Mouse (Mus musculus) MEL (cell line): ENCODE results near the gene Sf3b5. TPM values are rescaled to one million over a fixed set of nuclear protein-coding genes. Genes with fewer than 3 reads are reported as not detected.

ENCODE experiments used
- DNase-seq: peaks from one replicate; pipeline ENCODE4 v3.0.0; 2011; ENCODE audit warnings: low read depth, low spot score
- H3K27ac ChIP-seq: 2 replicates; pipeline ENCODE4 v1.5.1; 2012; ENCODE audit warnings: low read depth, mild to moderate bottlenecking, control low read depth, low read length, moderate library complexity; ENCODE audit not compliant: control insufficient read depth
- H3K27me3 ChIP-seq, 2 experiments: fragments of 150-350 bp in 1 of 2; sonication (generic) in 1 of 2; 2 replicates each; pipeline ENCODE4 v1.6.1; 2012; ENCODE audit warnings: low read length in 2 of 2, mild to moderate bottlenecking in 2 of 2, improper control_type of control experiment in 1 of 2, moderate library complexity in 1 of 2; ENCODE audit not compliant: insufficient read depth in 2 of 2, control insufficient read depth in 1 of 2
- H3K36me3 ChIP-seq, 2 experiments: 2 replicates each; pipeline ENCODE4 v1.6.1; 2012 to 2014; ENCODE audit warnings: low read length in 2 of 2, improper control_type of control experiment in 1 of 2, inconsistent platforms in 1 of 2, mild to moderate bottlenecking in 1 of 2; ENCODE audit not compliant: insufficient read depth in 2 of 2, control insufficient read depth in 1 of 2
- H3K4me1 ChIP-seq, 2 experiments: fragments of 150-350 bp in 1 of 2; sonication (generic) in 1 of 2; 2 replicates each; pipeline ENCODE4 v1.6.1; 2012; ENCODE audit warnings: low read length in 2 of 2, improper control_type of control experiment in 1 of 2, mild to moderate bottlenecking in 1 of 2; ENCODE audit not compliant: insufficient read depth in 2 of 2, control insufficient read depth in 1 of 2
- H3K4me3 ChIP-seq, 2 experiments: fragments of 150-350 bp in 1 of 2; sonication (generic) in 1 of 2; 2 replicates each; pipeline ENCODE4 v1.5.1; 2012; ENCODE audit warnings: low read depth in 2 of 2, low read length in 2 of 2, mild to moderate bottlenecking in 2 of 2, moderate library complexity in 2 of 2, control low read depth in 1 of 2, improper control_type of control experiment in 1 of 2; ENCODE audit not compliant: control insufficient read depth in 1 of 2, insufficient read depth in 1 of 2
- H3K79me2 ChIP-seq: 2 replicates; pipeline ENCODE4 v1.6.1; 2012; ENCODE audit warnings: mild to moderate bottlenecking, low read length, moderate library complexity; ENCODE audit not compliant: control insufficient read depth, poor library complexity, insufficient read depth
- H3K9ac ChIP-seq: 2 replicates; pipeline ENCODE4 v1.6.1; 2012; ENCODE audit warnings: low read depth, mild to moderate bottlenecking, control low read depth, low read length, moderate library complexity; ENCODE audit not compliant: control insufficient read depth, poor library complexity, severe bottlenecking
- H3K9me3 ChIP-seq: fragments of 150-350 bp; sonication (generic); replicated peaks from 2 replicates; pipeline ENCODE4 v1.6.1; 2012; ENCODE audit warnings: mild to moderate bottlenecking, low read length, improper control_type of control experiment, moderate library complexity; ENCODE audit not compliant: insufficient read depth
- CHD1 ChIP-seq: IDR thresholded peaks from 2 replicates; pipeline ENCODE4 v1.6.1; 2012; ENCODE audit warnings: low read depth, mild to moderate bottlenecking, inconsistent platforms, low read length, improper control_type of control experiment
- CHD2 ChIP-seq: IDR thresholded peaks from 2 replicates; pipeline ENCODE4 v1.6.1; 2011; ENCODE audit warnings: low read length, improper control_type of control experiment
- CTCF ChIP-seq, 3 experiments: IDR thresholded peaks in 2 of 3; conservative IDR thresholded peaks in 1 of 3; 2 replicates each; pipeline ENCODE4 v1.5.1; 2011 to 2012; ENCODE audit warnings: low read length in 3 of 3, low read depth in 2 of 3, mild to moderate bottlenecking in 2 of 3, improper control_type of control experiment in 1 of 3, inconsistent platforms in 1 of 3, mixed read lengths in 1 of 3, moderate library complexity in 1 of 3; ENCODE audit not compliant: control insufficient read depth in 1 of 3, insufficient read depth in 1 of 3, poor library complexity in 1 of 3, severe bottlenecking in 1 of 3
- ELF1 ChIP-seq: IDR thresholded peaks from 2 replicates; pipeline ENCODE4 v1.6.1; 2014; ENCODE audit warnings: low read depth, mild to moderate bottlenecking, inconsistent platforms, low read length, improper control_type of control experiment, moderate library complexity
- EP300 ChIP-seq, 2 experiments: IDR thresholded peaks; 2 replicates each; pipeline ENCODE4 v1.6.1; 2011; ENCODE audit warnings: improper control_type of control experiment in 2 of 2, low read length in 2 of 2, low read depth in 1 of 2, mild to moderate bottlenecking in 1 of 2
- HCFC1 ChIP-seq: IDR thresholded peaks from 2 replicates; pipeline ENCODE4 v1.6.1; 2012; ENCODE audit warnings: low read depth, mild to moderate bottlenecking, inconsistent platforms, low read length, improper control_type of control experiment, moderate library complexity
- KAT2A ChIP-seq: conservative IDR thresholded peaks from 2 replicates; pipeline ENCODE4 v1.6.1; 2012; ENCODE audit warnings: low read depth, low read length, improper control_type of control experiment, inconsistent platforms
- MAFK ChIP-seq: IDR thresholded peaks from 2 replicates; pipeline ENCODE4 v1.6.1; 2011; ENCODE audit warnings: low read depth, mild to moderate bottlenecking, low read length, improper control_type of control experiment, borderline replicate concordance
- MAX ChIP-seq: IDR thresholded peaks from 2 replicates; pipeline ENCODE4 v1.6.1; 2011; ENCODE audit warnings: low read length, improper control_type of control experiment
- MAZ ChIP-seq: IDR thresholded peaks from 2 replicates; pipeline ENCODE4 v1.6.1; 2012; ENCODE audit warnings: low read depth, mild to moderate bottlenecking, inconsistent platforms, low read length, improper control_type of control experiment
- MXI1 ChIP-seq: IDR thresholded peaks from 2 replicates; pipeline ENCODE4 v1.6.1; 2011; ENCODE audit warnings: mild to moderate bottlenecking, low read depth, low read length, improper control_type of control experiment
- MYB ChIP-seq: IDR thresholded peaks from 2 replicates; pipeline ENCODE4 v1.6.1; 2011; ENCODE audit warnings: mild to moderate bottlenecking, low read depth, low read length, improper control_type of control experiment
- MYC ChIP-seq: IDR thresholded peaks from 2 replicates; pipeline ENCODE4 v1.6.1; 2011; ENCODE audit warnings: low read depth, mild to moderate bottlenecking, low read length, improper control_type of control experiment, moderate library complexity
- NELFE ChIP-seq: IDR thresholded peaks from 2 replicates; pipeline ENCODE4 v1.6.1; 2011; ENCODE audit warnings: low read depth, low read length, improper control_type of control experiment
- POLR2A ChIP-seq, 2 experiments: IDR thresholded peaks; 2 replicates each; pipeline ENCODE4 v1.6.1; 2011 to 2012; ENCODE audit warnings: low read length in 2 of 2, mild to moderate bottlenecking in 2 of 2, control low read depth in 1 of 2, improper control_type of control experiment in 1 of 2, low read depth in 1 of 2, moderate library complexity in 1 of 2; ENCODE audit not compliant: control insufficient read depth in 1 of 2, insufficient read depth in 1 of 2, poor library complexity in 1 of 2
- POLR2AphosphoS2 ChIP-seq: IDR thresholded peaks from 2 replicates; pipeline ENCODE4 v1.6.1; 2011; ENCODE audit warnings: low read length, improper control_type of control experiment
- RAD21 ChIP-seq: IDR thresholded peaks from 2 replicates; pipeline ENCODE4 v1.6.1; 2011; ENCODE audit warnings: mild to moderate bottlenecking, low read depth, low read length, improper control_type of control experiment
- RCOR1 ChIP-seq: IDR thresholded peaks from 2 replicates; pipeline ENCODE4 v1.6.1; 2012; ENCODE audit warnings: low read depth, mild to moderate bottlenecking, inconsistent platforms, low read length, improper control_type of control experiment
- SIN3A ChIP-seq: IDR thresholded peaks from 2 replicates; pipeline ENCODE4 v1.6.1; 2012; ENCODE audit warnings: low read length, improper control_type of control experiment, inconsistent platforms
- SMC3 ChIP-seq: IDR thresholded peaks from 2 replicates; pipeline ENCODE4 v1.6.1; 2011; ENCODE audit warnings: low read depth, low read length, improper control_type of control experiment
- TAL1 ChIP-seq: IDR thresholded peaks from 2 replicates; pipeline ENCODE4 v1.6.1; 2012; ENCODE audit warnings: mild to moderate bottlenecking, inconsistent platforms, low read length, moderate library complexity, mixed read lengths
- TBP ChIP-seq: IDR thresholded peaks from 2 replicates; pipeline ENCODE4 v1.8.0; 2011; ENCODE audit warnings: low read depth, low read length, improper control_type of control experiment
- TCF12 ChIP-seq: IDR thresholded peaks from 2 replicates; pipeline ENCODE4 v1.6.1; 2014; ENCODE audit warnings: low read depth, mild to moderate bottlenecking, inconsistent platforms, low read length, improper control_type of control experiment, moderate library complexity
- USF2 ChIP-seq, 2 experiments: IDR thresholded peaks; 2 replicates each; pipeline ENCODE4 v1.6.1; 2011 to 2012; ENCODE audit warnings: improper control_type of control experiment in 2 of 2, low read length in 2 of 2, borderline replicate concordance in 1 of 2, inconsistent platforms in 1 of 2, low read depth in 1 of 2, mild to moderate bottlenecking in 1 of 2; ENCODE audit not compliant: insufficient read depth in 1 of 2
- ZC3H11A ChIP-seq: IDR thresholded peaks from 2 replicates; pipeline ENCODE4 v1.6.1; 2012; ENCODE audit warnings: low read depth, mild to moderate bottlenecking, inconsistent platforms, low read length, improper control_type of control experiment
- ZNF384 ChIP-seq: IDR thresholded peaks from 2 replicates; pipeline ENCODE4 v1.6.1; 2012; ENCODE audit warnings: low read depth, mild to moderate bottlenecking, inconsistent platforms, low read length, improper control_type of control experiment
- polyA plus RNA-seq, 2 experiments: library from polyadenylated mRNA; stranded (reverse) in 1 of 2; unstranded in 1 of 2; fragments of >175 nt in 1 of 2; fragments of >200 nt in 1 of 2; gene quantifications; 2 replicates each; pipeline versions ENCODE4 v1.2.1 to v1.2.4; 2012; ENCODE audit warnings: low replicate concordance in 2 of 2, low read depth in 1 of 2; ENCODE audit not compliant: insufficient read length in 2 of 2, insufficient read depth in 1 of 2, missing spikeins in 1 of 2
- total RNA-seq: library from RNA; depleted of rRNA; stranded (reverse); fragments of 300-350 nt; gene quantifications from 2 replicates; pipeline ENCODE4 v1.2.3, GENCODE M21; 2012

The Sf3b5 gene
- total and polyA plus RNA-seq, 3 experiments: 16.6 to 57.4 TPM; not detected in 1

GRCm38 (mm10) chr10:12981071-12981470 lies 24.1 kb upstream of the Sf3b5 start:
- Histone ChIP-seq H3K27me3 (no peaks in the 10 kb centered on the region), H3K9ac (no peak overlapping the region), H3K9me3 (no peaks in the 10 kb centered on the region), H3K79me2 (no peaks in the 10 kb centered on the region), H3K4me3 (no peak overlapping the region), H3K27ac (no peak overlapping the region), H3K4me1 (peaks cover 11% of the 10 kb centered on the region in 2 experiments), H3K36me3 (peaks cover 0 to 11% of the 10 kb centered on the region in 2 experiments; a peak in 2 of 4 replicates)
- no peak for TF ChIP-seq CHD1
- TF ChIP-seq ZNF384: no peak
- no peak for TF ChIP-seq TCF12
- no peak for TF ChIP-seq RCOR1
- no peak for TF ChIP-seq EP300 (IDR thresholded peaks at IDR 0.05; ENCODE audit: low read depth in 1 of 2, low read length in 2 of 2)
- no peak for TF ChIP-seq MXI1
- no peak for TF ChIP-seq MAZ
- no peak for TF ChIP-seq MAFK
- no peak for TF ChIP-seq HCFC1
- TF ChIP-seq MYC: no peak
- no peak for TF ChIP-seq TAL1
- TF ChIP-seq MYB: no peak
- no peak for TF ChIP-seq RAD21
- TF ChIP-seq CHD2: no peak
- no peak for TF ChIP-seq MAX
- TF ChIP-seq SMC3: no peak
- no peak for DNase-seq

- TF ChIP-seq EP300 (IDR thresholded peaks at IDR 0.05; ENCODE audit: low read depth in 1 of 2, low read length in 2 of 2) (no peak), TAL1 (no peak), POLR2A (IDR thresholded peaks at IDR 0.05; ENCODE audit: control insufficient read depth in 1 of 2, insufficient read depth in 1 of 2, low read depth in 1 of 2, low read length in 2 of 2, poor library complexity in 1 of 2) (no peak), CHD1 (no peak), ZC3H11A (no peak), ELF1 (no peak), POLR2AphosphoS2 (no peak), USF2 (IDR thresholded peaks at IDR 0.05; ENCODE audit: borderline replicate concordance in 1 of 2, insufficient read depth in 1 of 2, low read depth in 1 of 2, low read length in 2 of 2) (no peak), KAT2A (no peak), MYC (no peak), TBP (no peak), MAX (no peak), NELFE (no peak), TCF12 (no peak), ZNF384 (no peak), SIN3A (no peak), CTCF (IDR thresholded peaks at IDR 0.05 in 2 of 3, conservative IDR thresholded peaks at IDR 0.05 in 1 of 3; ENCODE audit: control insufficient read depth in 1 of 3, insufficient read depth in 1 of 3, low read depth in 2 of 3, low read length in 3 of 3, poor library complexity in 1 of 3, severe bottlenecking in 1 of 3) (no peak)
- TF ChIP-seq, all 39 proteins: peak for 0
- H3K4me1 ChIP-seq: peaks cover 22 to 26% of the 10 kb centered on the region in 2 experiments
- no peak overlapping the region for H3K27ac ChIP-seq
- no peak for DNase-seq
- H3K4me3 ChIP-seq: no peak overlapping the region
- H3K36me3 ChIP-seq: peaks cover 0 to 19% of the 10 kb centered on the region in 2 experiments; a peak in 2 of 4 replicates
- no peaks in the 10 kb centered on the region for H3K27me3 ChIP-seq
- no peak overlapping the region for H3K9ac ChIP-seq
- no peaks in the 10 kb centered on the region for H3K9me3 ChIP-seq
- H3K79me2 ChIP-seq: no peaks in the 10 kb centered on the region
Measured at GRCm38 (mm10) chr10:12983516-12983915, 21.6 kb upstream of the Sf3b5 start.
